Mouse (Mus musculus) cerebellum, postnatal 36 days (tissue): ENCODE data around the gene E130218I03Rik.

Experiments
- DNase-seq, 2 experiments: peaks; one replicate each; pipeline ENCODE4 v3.0.0; 2021 to 2022; ENCODE audit warnings: mixed read lengths in 2 of 2

E130218I03Rik gene

GRCm38 (mm10) chr4:134287575-134288025, 44.1 kb downstream of the E130218I03Rik start, which contains the start of gene Pdik1l:
Pdik1l (minus strand) TSS chr4:134287895.
- peak; percentile 79 for DNase-seq

DNA sequence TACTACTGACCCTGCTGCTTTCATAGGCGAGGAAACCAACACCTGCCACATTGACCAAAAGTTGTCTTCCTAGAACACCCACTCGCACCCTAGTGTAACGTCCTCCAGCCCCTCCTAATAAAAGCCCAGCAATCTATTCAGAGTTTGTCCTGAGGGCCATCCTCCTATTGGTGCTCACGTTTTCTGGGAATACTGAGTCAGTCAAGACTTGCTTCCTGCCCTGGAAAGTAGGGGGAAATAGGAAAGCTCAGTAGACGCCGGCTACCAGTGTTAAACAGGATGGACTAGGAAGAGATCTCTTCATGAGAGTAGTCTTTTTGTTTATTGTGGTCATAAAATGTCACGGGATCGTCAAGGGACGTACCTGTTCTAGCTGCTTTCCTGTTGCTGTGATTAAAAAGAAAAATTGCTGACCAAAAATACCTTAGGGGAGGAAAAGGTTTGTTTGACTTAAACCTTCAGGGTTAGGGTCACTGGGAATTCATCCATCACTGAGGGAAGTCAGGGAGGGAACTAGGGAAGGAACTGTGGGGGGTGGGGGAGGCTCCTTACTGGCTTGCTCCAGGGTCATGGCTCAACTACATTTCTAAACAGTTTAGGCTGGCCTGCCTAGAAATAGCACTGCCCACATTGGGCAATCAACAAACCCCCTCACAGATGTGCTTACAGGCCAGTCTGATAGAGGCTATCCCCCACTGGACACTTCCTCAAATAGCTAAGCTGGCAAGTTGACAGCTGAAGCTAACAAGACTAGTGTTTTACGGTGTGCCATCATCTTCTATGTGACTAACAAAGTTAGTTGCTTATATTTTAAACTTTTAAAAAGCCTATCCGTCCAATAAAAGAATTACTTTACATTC, 45.2 kb downstream of the E130218I03Rik start:
- no peak for DNase-seq

DNA sequence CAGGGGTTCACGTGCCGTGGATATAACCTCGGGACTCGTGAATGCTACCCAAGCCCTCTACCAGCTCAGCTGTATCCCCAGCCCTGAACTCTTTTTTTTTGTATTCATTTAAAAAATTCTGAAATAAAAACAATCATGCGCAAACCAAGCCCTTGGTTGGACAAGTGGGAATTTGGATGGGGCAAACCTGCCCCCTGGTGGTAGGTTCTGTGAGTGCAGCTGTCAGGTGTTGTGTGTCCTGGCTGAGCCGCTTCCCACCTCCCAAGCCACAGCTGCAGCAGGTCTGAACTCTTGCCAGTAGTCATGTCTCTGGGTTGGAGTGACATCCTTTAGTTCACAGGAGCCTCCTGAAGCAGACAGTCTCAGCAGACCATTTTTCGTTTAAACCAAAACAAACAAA, 48.6 kb downstream of the E130218I03Rik start:
- peak; percentile 79 to 80 for DNase-seq

DNA sequence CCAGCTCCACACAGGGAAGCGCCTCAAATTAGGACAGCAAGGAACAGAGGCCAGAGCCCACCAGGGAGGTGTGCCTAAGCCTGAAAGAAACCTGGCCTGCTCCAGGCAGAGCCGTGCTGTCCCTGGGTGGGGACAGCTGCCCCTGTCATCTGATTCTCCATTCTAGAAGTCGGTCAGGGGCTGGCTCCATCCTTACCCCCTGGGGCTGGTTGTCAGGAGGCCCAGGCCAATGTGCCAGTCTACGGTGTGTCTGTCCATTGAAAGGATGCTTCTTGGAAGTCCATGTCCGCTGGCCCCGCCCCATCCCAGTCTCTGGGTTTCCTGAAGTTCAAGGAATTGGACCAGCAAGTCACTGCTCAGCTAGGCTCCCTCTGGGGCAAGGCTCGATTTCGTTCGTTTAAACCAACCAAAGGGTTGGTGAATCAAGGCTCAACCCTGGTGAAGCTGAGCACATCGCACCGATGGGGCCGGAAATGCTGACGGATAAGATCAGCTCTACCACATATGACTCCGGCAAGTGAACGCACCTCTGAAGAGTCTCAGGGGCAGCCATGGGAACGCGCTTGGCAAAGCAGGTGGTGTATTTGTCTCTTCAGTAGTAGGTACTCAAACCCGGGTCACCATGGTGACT, 49.7 kb downstream of the E130218I03Rik start:
- peak in 1 of 2 experiments; percentile 21 for DNase-seq

DNA sequence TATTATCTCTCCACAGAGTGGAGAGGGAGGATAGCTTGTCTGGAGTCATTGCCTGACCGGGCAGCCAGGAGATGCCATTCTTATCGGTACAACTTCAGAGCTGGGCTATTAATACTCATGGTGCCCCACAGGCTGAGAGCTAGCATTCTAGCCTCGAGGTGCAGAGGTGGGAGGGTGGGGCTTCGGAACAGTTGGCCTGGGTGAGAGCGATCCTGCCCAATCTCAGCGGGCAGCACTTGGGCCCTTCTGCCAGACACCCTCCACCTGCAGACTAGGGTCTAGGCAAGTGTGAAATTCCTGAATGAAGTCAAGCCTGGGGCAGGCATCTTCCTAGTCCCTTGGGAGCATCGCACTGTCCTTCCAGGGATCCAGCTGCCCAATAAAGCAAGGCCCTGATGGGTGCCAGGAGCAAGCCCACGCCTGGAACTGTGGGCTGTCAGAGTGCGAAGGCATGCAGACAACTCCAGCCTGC, 50.3 kb downstream of the E130218I03Rik start:
- DNase-seq: no peak
